Comparison of ENCODE assay signal across 8 mouse cellular contexts in the genomic region with DNA sequence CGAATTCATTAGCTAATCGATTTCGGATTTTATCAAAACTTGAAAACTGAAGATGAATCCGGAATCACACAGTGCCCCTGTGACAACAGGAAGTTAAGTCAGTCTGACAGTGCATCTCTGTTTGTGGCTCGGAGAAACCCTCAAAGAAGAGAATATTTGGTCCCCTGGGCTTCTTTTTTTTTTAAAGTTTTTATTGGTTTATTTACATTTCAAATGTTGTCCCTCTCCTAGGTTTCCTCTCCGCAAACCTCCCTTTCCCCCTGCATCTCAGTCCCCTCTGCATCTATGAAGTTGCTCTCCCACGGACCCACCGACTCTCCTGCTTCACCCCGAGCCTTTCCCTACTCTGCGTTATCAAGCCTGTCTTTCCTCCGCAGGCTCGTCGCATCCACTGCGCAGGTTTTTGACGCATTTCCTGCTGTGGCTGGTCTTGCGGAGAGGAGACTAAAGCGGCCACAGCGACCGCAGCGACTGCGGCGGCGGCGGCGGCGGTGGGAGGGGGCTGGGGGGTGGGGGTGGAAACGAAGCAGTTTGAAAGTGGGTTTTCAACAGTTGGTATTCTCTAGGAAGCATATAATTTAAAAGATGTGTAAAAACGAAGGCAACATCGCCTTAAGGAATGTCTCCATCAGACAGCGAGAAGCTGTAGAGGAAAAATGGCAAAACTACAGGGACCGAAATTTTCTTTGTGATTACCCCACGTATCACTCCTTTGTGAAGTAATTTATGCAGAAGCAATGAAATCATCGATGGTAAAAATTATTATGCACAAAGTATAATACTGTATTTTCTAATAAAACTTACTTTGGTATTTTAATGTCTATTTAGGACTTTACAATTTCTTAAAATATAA.
A peak's percentile ranks its signal among the peaks of the same experiment; 100 is the strongest.
DNase-seq lines count a peak whose midpoint lies in the region; ATAC-seq and TF ChIP-seq lines count a peak whose summit lies in the region.
"Not testable (repeated sequence)": the region's sequence is repeated elsewhere in the genome, so short reads cannot be mapped to it uniquely, and the experiment has no call there.

No protein-coding gene starts in this region.

- not testable (repeated sequence) for H3K36me3 ChIP-seq in embryonic facial prominence, embryonic 15.5 days; heart, embryonic 10.5 days; kidney, adult 2 months (ENCODE audit: control insufficient read depth, insufficient read depth, low read length)

- peak overlapping the region; percentile 38 for H3K4me3 ChIP-seq in embryonic facial prominence, embryonic 15.5 days (replicated peaks)
- peak overlapping the region; percentile 51 for H3K4me3 ChIP-seq in heart, embryonic 10.5 days
- H3K4me3 ChIP-seq in kidney, adult 2 months (ENCODE audit: insufficient read depth, low read depth, low read length) = peak overlapping the region; percentile 52

- not testable (repeated sequence) for H3K4me1 ChIP-seq in embryonic facial prominence, embryonic 15.5 days; heart, embryonic 10.5 days; kidney, adult 2 months (ENCODE audit: control insufficient read depth, insufficient read depth, low read length)

- intact Hi-C loops in left cerebral cortex, postnatal 14 days (cut with DNase I) = not testable (repeated sequence)

- ATAC-seq in embryonic facial prominence, embryonic 15.5 days (ENCODE audit: insufficient number of reproducible peaks, low FRiP score, low TSS enrichment, low read depth) = peak; percentile 70; the same call in 1 of the 2 replicates

- TF ChIP-seq POLR2A in kidney, adult 2 months (IDR thresholded peaks at IDR 0.05; ENCODE audit: low read depth, low read length) = not testable (repeated sequence)

- H3K9ac ChIP-seq in embryonic facial prominence, embryonic 15.5 days = not testable (repeated sequence)

- peak; percentile 81 for DNase-seq in 3T3-L1 (ENCODE audit: low read depth, low spot score)
- DNase-seq in c-Kit-positive CD71-negative TER-119-negative erythroid progenitor cells, embryonic 14.5 days (ENCODE audit: low read depth) = peak; percentile 31
- DNase-seq in heart, embryonic 10.5 days (ENCODE audit: low spot score) = peak; percentile 89
- DNase-seq in kidney, adult 2 months = peak; percentile 35
- DNase-seq in left cerebral cortex, postnatal 14 days (ENCODE audit: low spot score in 2 of 2) = peak; percentile 39 to 49
- DNase-seq in lung, postnatal 36 days = peak; percentile 18
- DNase-seq in retina, postnatal 1 day = peak; percentile 91

- H3K27ac ChIP-seq in embryonic facial prominence, embryonic 15.5 days (replicated peaks); kidney, adult 2 months (ENCODE audit: insufficient read depth, low read depth, low read length): not testable (repeated sequence)
- peak overlapping the region; percentile 69 for H3K27ac ChIP-seq in heart, embryonic 10.5 days

- not testable (repeated sequence) for H3K27me3 ChIP-seq in embryonic facial prominence, embryonic 15.5 days; heart, embryonic 10.5 days (ENCODE audit: insufficient read depth, poor library complexity, severe bottlenecking); kidney, adult 2 months (replicated peaks; ENCODE audit: control insufficient read depth, insufficient read depth, low read length)

- 11% methylated on average over 33 of the region's 33 CpGs for WGBS in embryonic facial prominence, embryonic 15.5 days
- 8% methylated on average over 33 of the region's 33 CpGs for WGBS in heart, embryonic 10.5 days
- WGBS in kidney, adult 2 months = 18% methylated on average over 33 of the region's 33 CpGs

- not testable (repeated sequence) for TF ChIP-seq CTCF in kidney, adult 2 months (conservative IDR thresholded peaks at IDR 0.05; ENCODE audit: insufficient read depth, insufficient read length, low read depth, low read length)

- not testable (repeated sequence) for H3K9me3 ChIP-seq in embryonic facial prominence, embryonic 15.5 days (replicated peaks); heart, embryonic 10.5 days

- H3K4me2 ChIP-seq in embryonic facial prominence, embryonic 15.5 days (replicated peaks) = peak overlapping the region; percentile 41

Comparison
In these comparisons a context has a peak if more than half of its experiments do, and no peak if none do; other contexts are left out.
1. DNase-seq: peak in every context shown above with its lines; median percentile 91 in retina, postnatal 1 day; 89 in heart, embryonic 10.5 days; 81 in 3T3-L1; 44 in left cerebral cortex, postnatal 14 days; 35 in kidney, adult 2 months; 31 in c-Kit-positive CD71-negative TER-119-negative erythroid progenitor cells, embryonic 14.5 days; 18 in lung, postnatal 36 days.